Mouse (Mus musculus): ENCODE measurements around the gene Manba.

The Manba gene

DNA sequence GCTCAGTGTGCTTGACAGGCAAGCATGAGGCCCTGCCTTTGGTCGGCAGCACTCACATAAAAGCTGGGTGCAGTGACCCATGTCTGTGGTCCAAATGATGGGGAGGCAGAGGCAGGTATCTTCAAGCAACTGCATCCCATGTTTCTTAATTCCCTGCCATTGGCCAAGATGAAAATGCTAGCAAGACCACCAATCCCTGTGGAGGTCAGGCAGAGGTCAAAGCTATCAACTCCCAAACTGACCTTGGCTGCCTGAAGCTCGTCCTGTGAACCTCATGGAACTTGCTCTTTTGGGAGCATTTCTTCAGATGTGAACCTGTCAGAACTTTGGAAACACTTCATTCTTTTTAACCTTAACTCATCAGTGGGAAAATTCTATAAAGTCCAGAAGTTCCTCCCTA, 46.4 kb downstream of the Manba start:
- DNase-seq, result no peak

DNA sequence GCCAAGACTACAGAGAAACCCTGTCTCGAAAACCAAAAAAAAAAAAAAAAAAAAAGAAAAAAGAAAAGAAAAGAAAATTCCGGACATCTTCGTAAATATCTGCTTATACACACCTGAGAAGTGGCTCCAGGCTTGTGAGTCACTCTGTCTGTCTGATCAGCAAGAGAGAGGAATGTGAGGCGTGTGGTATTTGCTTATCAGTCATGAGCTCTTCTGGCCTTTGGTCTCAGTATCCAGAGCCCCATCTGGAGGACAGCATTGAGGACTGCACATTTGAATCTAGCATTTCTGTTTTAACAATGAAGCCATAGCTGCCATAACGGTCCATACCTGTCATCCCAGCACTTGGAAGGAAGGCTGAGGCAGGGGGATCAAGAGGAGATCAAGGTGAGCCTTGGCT, 48.7 kb downstream of the Manba start:
- no peak for DNase-seq

DNA sequence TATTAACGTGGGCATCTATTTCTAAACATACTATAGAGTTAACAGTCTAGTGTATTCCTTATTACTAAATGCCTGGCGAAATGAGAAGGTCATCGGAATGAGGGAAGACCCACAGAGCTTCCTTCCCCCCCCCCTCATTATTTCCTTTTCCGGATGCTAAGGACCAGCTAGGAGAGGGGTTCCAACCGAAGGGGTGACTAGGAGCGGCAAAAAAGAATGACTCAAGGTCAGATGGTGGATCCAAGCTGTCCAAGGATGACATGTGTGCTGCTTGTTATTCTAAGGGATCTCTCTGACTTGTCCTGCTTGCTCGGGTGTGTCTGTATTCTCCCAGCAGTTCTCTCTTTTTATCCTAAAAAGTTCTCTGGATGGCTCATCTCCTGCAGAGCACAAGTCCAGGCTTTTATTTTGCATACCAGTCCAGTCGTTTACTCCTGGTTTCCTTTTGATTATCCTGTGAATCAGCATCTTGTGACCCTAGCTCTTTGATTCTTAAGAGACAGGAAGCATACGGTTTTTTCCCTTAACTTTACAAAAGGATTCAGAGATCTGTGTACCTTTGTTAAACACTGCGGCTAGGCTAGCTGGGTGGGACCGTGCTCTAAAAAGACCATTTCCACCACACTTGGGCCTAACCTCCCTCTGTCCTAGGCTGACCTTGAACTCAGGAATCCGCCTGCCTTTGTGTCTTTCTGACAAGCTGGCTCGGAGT, 61.0 kb downstream of the Manba start:
- DNase-seq, result no peak

DNA sequence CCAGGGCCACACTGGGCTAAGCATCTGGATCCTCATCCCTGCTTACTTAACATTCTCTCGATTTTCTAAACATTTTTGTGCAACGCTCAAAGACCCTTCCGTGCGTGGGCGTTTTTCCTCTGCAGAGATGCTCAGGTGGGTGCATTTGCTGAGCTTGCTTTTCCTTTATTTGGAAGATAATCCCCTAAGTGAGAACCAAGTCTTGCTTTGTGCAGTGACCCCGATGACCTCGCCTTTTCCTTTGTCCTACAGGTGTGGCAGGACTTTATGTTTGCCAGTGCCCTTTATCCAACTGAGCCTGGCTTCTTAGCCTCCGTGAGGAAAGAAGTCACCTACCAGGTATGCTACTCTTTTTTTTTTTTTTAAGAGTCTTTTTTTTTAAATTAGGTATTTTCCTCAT, 61.9 kb downstream of the Manba start:
- DNase-seq, result no peak

DNA sequence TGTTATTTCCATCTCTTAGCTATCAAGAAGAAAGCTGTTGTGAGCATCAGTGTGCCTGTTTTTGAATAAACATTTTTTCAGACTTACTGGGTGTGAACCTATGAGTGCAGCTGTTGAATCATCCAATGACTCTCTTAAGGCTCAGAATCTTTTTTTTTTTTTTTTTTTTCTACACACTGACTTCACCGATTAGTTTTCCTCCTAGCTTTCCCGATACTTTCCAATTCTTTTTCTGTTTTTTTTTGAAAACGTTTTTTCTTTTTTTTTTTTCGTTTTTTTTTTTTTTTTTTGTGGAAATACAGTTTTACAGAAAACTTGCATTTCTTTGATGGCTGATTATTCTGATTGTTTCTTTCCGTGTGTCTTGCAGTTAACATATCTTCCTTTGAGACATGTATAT, 67.5 kb downstream of the Manba start:
- no peak for DNase-seq

DNA sequence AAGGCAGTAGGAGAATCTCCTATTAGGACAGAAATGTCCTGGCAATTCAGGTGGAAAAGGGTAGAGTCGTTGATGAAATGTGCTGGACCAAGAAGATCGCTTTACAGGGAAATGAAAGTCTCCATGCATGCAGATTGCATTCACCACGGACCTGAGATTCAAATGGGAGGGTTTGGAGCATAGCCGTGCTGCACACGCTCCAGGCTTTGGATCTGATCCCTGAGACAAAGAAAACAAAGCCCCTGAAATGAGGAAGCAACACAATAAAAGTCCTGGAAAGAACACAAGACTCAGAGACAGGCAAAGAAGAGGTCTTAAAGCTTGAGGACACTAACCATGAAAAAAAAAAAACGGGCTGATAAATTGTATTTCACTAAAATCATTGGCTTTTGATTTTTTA, 69.8 kb downstream of the Manba start:
- DNase-seq, result no peak

DNA sequence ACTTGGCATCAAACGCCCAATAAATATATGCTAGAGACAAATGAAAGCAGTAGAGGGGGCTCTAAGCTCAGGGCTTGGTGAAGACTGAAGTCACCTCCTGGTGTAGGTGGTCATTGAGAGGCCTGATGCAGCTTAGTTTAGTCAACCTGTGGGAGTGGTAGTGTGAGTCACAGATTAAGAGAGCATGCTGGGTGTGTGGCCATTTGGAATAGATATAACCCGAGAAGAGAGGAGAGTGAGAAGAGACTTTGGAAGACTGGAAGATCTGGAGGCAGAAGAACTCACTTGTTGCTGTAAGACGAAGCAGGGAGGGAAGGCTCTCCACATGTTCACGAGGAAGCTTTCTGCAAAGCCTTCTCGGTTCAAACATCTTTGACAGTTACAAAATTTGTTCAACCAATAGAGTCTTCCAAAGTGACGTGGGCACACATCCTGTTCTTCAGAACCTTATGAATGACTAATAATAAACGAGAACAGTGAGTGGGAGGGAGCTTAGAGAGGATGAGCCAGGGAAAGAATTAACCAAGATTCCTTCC, 70.7 kb downstream of the Manba start:
- no peak for DNase-seq

DNA sequence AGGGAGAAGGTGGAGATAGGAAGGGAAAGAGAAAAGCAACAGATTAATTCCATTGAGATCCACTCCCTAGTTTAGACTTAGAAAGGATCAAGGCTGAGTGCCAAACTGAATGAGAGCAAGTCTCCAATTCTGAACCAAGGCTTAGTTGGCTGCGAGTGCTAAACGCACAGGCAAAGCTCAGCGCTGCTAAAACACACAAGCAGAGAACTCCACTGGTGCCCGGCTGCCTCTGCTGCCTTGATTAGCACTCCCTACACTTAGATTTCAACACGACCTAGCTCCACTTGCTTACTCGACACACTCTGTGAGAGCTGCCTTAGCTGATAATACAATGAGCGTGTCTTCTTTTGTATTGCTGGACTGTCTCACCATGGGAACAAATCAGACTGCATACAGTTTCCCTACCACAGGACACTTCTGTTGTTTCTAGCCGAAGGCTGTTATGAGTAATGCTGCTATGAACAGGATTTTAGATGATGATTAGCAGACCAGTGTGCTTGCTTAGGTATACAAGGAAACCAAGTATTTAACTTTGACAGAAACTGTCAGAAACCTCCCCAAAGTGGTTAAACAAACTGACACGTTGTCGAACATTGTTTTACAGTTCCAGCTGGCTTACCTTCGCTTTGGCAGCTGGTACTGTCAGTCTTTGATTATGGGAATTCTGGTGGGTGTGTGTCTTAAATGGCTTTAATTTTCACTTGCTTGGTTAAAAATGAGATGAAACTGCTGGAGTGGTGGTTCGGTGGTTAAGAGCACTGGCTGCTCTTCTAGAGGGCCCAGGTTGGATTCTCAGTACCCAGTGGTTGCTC, 71.6 kb downstream of the Manba start:
- DNase-seq, result no peak

DNA sequence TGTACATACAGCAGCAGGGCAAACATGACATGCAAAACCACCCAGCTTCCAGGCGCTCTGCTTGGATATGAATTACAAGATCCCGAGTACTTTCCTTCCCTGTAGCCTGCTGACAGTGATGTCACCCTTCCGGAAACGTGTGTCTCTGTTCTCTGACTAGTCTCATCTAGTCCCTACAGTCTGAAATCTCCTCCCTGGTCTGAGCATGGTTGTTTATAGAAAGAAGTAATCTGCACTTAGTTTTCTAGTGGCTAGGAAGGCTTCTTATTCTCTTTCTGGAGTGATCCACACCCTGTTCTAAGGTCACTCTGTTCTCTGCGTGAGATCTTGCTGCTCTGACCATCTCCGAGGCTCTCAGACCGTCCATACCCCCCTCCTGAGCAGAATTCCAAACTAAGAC, 76.6 kb downstream of the Manba start:
- DNase-seq, result no peak

DNA sequence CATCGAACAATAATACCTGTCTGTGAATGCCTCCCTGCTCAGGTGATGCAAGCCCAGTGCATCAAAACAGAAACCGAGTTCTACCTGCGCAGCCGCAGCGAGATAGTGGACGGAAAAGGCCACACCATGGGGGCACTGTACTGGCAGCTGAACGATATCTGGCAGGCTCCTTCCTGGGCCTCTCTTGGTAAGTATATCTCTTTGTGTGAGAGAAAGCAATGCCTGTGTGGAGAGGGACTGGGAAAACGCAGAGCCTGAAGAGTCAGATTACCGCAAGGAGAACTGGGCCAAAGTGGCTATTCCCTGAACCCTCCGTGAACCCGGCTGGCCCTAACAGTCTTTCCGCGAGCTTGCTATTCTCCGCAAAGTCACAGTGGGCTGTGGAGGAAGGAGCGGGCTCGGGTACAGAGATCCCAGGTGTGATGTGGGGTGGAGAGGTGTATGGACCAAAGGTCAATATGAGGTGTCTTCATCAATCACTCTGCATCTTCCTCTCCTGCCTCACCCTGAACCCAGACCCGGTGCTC, 77.8 kb downstream of the Manba start:
- no peak for DNase-seq

DNA sequence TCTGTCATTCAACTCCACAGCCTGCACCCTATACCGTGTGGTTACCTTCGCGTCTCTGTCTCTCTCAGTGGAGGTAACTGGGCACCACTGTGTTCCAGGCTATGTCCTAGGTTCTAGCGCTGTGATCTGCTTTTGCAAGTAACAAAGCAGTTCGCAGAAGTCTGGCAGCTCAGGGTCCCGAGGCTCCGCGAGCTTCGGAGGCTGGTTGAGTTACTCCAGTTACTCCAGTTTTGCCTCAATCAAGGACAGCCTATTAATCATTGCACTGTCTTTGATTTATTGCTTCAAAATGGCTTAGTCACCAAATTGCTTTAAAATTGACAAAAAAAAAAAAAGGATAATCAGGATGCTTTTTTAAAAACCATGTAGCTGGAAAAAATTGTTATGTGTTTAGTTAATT, 79.3 kb downstream of the Manba start:
- DNase-seq, result no peak

DNA sequence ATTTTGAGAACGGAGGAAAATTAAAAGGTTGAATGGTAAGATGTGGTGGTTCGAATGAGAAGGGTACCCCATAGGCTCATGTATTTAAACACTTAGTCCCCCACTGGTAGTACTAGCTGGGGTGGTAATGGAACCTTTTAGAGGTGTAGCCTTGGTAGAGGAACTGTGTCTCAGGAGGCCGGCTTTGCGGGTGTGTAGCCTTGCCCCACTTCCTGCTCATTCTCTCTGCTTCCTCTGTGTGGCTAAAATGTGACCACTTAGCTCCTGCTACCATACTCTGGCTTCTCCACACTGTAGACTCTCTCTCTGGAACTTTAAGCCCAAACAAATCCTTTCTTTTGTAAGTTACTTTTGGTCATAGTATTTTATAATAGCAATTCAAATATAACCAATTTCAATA, 79.9 kb downstream of the Manba start:
- no peak for DNase-seq

DNA sequence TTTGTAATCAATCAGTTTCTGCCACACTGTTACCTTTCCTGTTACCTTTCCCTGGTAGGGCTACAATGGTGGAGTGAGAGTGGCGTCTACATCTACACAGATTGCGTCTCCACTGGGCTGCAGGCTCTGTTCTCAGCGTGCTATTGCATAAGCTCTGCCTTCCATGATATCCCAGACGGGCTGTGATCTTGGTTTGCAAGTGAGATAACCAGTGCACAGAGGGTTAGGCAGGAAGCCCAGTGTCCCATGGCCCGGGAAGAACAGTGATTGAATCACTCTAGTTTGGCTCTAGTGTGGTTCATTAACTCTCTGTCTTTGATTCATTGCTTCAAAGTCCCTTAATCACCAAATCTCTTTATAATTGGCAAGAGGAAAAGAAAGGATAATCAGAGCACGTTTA, 82.5 kb downstream of the Manba start:
- DNase-seq, result no peak

DNA sequence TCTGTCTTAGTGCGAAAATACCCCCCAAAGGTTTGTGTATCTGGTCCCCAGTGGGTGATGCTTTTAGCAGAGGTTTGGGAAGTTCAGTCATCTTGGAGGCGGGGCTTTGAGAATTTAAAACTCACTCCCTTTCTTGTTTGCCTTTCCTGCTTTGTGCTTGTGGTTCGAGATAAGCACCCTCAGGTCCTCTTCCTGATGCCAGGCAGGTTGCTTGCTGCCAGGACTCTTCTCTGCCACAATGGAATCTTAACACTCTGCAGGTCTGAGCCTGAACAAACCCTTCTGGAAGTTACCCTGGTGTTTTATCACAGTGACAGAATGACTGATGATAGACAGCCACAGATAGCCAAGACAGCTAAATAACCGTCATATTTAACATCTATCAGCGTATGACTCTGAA, 83.2 kb downstream of the Manba start:
- DNase-seq, result no peak

DNA sequence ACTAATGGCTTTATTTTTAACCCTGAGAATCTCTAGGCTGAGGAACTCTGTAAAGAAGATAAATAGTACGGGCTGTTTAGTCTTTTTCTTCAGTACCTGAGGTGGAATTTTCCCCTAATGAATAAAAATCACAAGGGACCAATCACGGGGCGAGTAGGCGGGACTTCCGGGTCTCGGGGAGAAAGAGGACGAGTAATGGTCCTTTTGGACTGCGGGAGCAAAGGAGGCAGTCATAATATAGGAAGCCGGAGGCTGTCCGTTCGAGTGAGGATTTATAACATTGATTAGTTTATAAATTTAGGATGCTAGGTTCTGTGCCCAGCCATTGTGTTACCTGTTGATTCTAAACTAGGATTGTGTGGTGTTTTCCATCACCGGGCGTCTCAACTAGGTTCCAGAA, 86.1 kb downstream of the Manba start:
- DNase-seq, result no peak

DNA sequence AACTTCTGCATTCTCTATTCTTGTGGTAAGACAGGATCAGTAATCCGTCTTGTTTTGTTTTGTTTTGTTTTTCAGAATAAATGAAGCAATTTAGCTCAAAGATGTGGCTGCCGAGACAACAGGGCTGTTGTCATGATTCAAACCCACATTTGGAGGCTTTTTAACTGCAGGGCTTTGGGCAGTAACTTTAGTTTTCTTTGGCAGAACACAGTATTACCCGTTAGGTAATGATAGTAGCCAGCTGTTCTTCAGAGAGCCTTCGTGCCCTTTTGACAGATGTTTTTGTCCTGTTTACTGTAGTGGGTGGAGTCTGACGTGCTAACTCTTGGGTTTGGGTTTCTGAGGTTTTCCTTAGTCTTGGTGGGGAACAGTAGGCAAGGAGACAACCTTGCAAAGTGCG, 87.6 kb downstream of the Manba start:
- no peak for DNase-seq

DNA sequence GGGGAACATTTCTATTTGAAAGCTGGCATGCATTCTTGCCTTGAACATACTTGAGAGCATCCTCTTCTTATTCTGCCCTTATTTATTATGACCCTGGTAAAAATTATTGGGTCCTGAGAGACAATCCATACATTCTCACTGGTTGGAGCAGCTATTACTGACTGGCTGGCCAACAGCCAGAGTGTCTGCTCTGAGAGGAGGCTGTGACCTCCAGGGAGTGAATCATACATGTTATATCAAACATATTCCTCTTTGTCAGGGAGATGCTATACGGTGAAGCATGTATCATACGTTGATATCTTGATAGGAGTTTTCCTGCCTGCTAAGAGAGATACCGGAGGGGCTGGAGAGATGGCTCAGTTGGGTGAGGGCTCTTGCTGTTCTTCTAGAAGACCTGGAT, 89.7 kb downstream of the Manba start:
- no peak for DNase-seq

DNA sequence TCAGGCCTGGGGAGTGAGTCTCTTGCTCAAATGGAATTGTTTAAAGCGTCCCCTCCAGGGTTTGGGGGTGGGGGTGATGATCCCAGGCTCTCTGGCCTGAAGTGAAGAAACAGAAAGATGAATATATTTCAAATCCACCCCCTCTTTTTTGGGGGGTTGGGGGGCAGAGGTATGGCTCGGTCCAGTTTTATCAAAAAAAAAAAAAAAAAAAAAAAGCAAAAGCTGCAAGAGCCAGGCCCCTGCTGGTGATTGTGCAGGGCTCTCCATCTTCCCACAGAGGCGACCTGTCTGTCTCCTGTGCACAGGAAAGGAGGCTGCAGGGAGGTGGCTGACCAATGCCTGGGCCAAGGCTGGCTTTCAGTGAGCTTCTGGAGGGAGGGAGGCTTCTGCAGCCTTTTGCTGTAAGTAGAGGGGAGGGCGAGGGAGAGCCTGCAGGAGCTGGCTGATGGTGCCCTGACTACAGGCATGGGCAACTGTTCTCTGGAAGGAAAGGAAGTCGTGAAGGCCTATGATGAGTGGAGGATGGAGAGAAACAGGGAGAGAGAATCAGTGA, 93.3 kb downstream of the Manba start:
- DNase-seq, result no peak

DNA sequence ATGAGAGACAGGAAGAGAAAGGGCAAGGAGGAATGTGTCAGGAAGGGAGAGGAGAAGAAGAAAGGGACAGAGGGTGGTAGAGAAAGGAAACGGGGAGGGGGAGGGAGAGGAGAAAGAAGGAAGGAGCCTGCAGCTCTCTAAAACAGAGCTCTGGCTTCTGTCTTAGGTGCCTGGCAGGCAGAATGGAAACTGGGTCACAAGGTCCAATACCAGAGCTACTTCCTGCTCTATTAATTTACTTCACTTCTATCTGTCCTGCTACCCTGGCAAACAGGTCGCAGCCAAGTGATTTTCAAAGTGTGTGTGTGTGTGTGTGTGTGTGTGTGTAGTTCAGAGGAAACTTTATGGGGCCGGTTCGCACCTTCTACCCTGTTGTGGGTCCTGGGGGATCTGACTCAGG, 93.8 kb downstream of the Manba start:
- DNase-seq, result no peak

DNA sequence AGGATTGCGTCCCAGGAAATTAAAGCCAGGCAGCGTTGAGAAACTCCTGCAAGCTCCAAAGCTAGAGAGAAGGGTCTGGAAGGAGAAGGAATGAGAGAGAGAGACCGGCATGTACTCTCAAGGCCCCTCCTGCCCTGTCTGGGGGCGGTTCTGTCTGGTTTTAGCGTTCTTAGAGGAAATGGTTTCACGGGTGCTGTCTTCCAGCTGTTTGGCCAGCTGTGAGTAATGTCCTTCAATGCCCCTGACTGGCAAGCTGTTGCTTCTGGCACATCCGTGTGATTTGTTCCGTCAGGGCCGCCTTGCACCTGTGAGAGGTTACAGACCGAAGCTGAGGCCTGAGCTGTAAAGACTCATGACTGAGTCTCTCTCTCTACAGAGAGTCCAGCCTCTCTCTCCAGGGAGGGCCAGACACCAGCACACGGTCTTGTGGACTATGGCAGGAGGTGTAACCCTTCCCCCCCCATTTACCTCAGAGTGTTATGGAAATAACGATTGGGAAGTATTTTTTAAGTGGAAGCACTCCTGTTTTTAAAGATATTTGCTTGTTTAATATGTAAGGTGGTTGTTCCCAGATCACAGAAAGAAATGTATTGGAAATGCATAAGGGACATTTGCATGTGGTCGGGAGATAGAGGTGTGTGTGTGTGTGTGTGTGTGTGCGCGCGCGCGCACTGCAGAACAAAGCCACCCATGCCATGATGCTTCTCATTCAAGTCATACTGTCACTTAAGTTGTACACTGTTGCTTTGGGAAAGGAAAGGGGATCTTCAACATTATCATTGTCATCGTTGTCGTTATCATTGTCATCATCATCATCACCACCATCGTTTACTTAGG, 95.2 kb downstream of the Manba start:
- DNase-seq, result no peak

DNA sequence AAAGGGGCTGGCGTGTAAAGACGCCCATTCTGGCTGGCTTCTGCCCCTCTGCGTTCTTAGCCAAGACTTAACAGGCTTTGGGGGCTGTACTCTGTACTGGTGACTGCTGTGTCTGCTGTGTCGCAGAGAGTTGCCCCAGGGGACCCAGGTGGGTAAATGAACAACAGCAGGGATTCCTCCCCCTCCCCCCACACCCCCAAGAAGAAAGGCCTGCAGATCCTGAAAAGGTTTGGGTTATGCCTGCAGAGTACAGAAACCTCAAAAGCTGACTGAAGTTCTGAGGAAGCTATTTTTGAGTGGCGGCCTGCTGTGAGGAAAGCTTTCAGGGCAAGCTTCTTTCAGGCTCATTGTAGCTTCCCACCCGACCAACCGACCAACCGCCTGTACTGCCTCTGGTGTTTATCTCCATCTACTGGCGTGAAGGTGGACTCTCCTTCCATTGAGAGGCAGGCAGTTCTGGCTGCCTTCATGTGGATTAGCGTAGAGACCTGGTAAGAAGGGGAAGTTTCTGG, 96.3 kb downstream of the Manba start:
- DNase-seq, result no peak

DNA sequence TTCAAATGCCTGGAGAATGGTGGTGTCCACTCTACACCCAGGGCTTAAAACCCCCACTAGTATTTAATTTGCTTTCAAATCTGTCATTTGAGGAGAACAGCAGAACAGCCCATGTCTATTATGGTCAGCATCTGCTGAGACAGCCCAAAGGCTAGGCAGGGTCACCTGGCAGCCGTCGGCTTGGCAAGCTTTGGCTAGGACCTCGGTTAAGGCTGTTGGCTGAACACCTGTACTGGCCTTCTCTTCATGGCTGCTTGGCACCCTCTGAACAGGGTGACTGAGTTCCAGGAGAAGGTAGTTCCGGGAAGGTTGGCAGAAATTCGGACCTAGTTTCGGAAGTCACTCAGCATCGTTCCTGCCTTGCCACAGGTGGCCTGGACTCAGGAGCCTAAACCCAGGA, 96.8 kb downstream of the Manba start:
- peak; percentile 42 for DNase-seq

DNA sequence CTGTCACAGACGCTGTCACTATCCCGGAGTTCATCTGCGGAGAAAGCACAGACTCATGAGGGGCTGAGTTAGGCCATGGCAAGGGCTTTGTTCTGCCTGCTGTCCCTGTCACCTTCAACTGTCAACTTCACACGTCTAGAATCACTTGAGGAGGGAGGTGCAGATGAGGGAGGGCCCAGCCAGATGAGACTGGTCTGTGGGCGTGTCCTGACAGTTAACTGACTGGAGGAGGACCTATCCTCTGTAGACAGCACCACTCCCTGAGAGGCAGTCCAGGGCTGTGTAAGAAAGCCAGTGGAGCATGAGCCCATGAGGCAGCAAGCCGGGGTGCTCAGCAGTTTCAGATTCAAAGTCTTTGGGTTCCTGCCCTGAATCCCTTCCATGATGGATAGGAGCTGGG, 100.1 kb downstream of the Manba start:
- DNase-seq, result peak; percentile 37
